Mouse (Mus musculus) frontal cortex, adult 2 months (tissue): ENCODE data around the gene Olfr1410. TPM values are rescaled to one million over a fixed set of nuclear protein-coding genes. Genes with fewer than 3 reads are reported as not detected.

Experiments
- DNase-seq, 2 experiments: peaks; one replicate each; pipeline ENCODE4 v3.0.0; 2022; ENCODE audit warnings: low spot score in 1 of 2; ENCODE audit errors: extremely low spot score in 1 of 2
- polyA plus RNA-seq: library from polyadenylated mRNA; depleted of rRNA; stranded (reverse); fragments of >200 nt; gene quantifications from 2 replicates; pipeline ENCODE4 v1.2.3, GENCODE M21; 2012; rRNA removed

Olfr1410 gene
- polyA plus RNA-seq, result not detected in 2 replicates

GRCm38 (mm10) chr1:92605482-92605881 lies at the start of gene Olfr1410:
Gene Olfr1410 (plus strand): TSS chr1:92605782.
- DNase-seq, result no peak

- no peak for DNase-seq
Observed at GRCm38 (mm10) chr1:92571022-92571421, 34.6 kb upstream of the Olfr1410 start, which contains the start of gene Olfr1413. Gene Olfr1413 (plus strand): TSS chr1:92571322.

DNA sequence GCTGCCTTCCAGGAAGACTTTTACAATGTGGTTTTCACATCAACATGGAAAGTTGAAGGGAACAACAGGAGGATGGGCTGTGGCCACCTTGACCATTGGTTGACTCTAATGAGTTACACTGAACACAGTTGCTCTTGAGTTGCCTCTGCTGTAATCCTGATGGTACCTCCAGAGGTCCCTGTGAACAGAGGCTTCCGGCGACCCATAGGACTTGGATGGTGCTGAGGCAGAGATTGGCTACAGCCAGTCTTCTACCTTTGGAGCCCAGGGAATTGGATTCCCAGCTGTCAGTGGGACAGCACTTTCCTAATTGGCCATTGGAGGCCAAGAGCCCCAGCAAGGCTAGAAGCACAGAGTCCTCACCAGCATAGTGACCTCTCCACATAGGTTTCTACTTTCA lies 20.1 kb upstream of the Olfr1410 start, which contains the start of gene Olfr1412:
TSS of gene Olfr1412 (plus strand) at position 301 of the 400 bp plus-strand sequence.
- no peak for DNase-seq

DNA sequence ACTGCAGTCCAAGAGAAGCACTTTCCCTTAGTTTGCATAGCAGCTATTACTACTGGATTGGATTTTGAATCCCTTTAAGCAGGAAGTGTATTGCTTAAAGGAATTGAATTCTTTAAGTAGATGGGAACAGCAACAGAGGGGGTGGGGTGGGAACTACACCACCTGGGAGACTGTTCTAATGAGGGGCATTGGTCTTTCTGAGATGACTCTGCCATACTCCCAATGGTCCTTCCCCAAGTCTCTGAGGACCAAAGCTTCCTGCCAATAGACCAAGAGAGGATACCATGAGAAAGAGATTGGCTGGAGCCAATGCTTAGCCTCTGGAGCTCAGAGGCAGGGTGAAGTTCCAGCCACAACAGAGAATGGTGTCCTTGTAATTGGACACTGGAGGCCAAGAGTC lies 11.5 kb upstream of the Olfr1410 start, which contains the start of gene Olfr1411:
TSS of gene Olfr1411 (plus strand) at position 301 of the 400 bp plus-strand sequence.
- no peak for DNase-seq

DNA sequence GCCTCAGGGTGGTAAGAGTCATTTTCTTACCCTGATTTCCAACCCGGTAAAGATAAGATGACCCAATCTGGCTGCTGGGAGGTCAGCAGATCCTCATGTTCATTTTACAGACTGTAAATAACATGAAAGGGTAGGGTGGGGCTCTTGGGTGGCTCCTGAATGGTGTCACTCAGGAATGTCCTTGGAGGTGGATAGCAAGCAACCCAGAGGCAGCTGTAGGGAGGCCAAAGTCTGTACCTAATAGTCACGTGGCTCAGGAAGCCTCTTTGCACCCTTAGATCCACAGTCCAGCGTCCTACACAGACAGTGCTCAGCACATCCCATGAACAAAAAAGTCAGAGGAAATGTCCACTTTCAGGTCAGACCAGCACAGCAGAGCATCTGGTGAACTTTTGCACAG lies 9.6 kb upstream of the Olfr1410 start:
- DNase-seq, result no peak

GRCm38 (mm10) chr1:92607711-92608110 lies 2.1 kb downstream of the Olfr1410 start:
- DNase-seq, result no peak

DNA sequence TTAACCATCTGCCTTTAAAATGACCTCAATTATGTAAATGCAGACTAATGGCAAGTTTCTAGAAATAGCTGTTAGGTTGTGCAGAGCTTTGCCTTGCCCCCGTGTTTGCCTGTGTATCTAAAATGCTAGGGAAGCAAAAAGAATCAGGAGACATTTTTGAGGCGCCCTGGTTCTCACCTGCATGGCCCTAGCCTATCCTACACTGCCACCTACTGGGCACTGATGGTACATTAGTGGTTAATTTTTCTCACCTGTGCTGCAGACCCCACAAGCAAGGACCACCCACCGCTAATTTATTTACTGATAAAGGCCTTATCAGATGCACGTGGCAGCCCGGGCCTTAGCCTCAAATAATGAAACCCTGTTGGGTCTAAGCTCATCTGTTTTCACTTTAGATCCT lies 5.4 kb downstream of the Olfr1410 start:
- DNase-seq, result peak; percentile 14 to 83

DNA sequence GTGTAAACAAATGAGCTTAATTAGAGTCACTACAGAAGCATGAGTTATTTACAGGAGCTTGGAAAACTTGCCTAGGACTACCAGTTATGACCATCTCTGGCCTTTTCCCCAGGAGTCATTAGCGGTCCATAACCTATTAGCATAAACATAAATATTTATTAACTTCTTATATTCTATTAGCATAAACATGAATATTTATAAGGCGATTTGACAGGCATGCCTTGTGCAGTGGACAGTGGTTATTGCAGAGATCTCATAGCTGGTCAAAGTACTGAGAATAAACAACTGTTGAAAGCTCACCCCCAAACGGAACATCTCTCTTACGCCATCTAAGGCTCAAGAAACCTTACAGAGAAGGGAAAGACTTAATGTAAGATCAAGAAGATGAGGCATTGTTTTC lies 7.6 kb downstream of the Olfr1410 start:
- no peak for DNase-seq

- DNase-seq, result peak in 1 of 2 experiments; percentile 70
Observed at GRCm38 (mm10) chr1:92614516-92614915, 8.9 kb downstream of the Olfr1410 start.

DNA sequence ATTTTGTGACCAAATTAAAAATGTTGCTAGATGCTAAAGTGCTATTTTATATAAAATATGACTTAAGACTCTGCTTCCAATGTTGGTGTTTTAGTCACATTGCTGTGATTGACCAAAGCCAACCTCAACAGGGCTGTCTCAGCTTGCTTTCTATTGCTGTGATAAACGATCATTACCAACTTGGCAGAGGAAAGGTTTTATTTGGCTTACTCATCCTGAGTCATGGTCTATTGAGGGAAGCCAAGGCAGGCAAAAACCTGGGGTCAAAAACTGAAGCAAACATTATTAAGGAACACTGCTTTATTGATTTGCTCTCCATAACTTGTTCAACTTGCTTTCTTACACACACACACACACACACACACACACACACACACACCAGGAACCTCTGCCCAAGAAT lies 10.5 kb downstream of the Olfr1410 start:
- DNase-seq, result no peak

DNA sequence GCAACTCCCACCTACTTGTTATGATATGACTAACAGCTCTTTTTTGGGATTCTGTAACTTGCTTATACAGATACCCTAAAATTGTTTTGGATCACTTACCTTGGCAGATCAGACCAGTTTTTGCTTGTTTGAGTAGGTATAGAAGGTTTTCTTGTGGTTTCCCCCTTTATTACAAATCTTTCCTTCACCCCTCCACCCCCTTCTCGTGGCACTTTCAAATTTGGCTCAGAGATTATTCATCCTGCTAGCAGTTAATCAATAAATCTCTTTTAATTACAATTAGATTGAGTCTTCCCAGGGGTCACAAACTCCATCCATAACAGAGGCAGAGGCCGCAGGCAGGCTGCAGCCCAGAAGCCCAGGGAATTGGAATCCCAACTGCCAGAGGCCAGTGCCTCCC lies 11.9 kb downstream of the Olfr1410 start, which contains the start of gene Olfr12:
TSS of gene Olfr12 (plus strand) at position 301 of the 400 bp plus-strand sequence.
- DNase-seq, result no peak

DNA sequence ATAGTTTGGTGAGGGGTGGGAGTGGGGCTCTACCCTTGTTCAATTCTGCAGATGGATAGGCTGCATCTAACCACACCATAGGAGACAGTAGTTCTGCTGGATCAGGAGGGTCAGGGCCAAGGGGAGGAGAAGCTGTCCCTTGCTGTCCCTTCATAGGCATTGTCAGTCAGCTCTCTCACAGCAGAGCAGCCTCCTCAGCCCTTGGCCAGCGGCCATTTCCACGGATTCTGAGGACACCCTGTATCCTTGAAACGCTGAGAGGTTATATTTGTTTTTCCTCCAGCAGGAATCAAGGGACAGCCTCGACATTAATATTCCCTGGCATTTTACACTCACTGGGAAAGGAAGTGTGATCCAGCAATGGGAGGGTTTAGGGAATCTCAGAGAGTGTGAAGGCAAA lies 12.8 kb downstream of the Olfr1410 start:
- no peak for DNase-seq

GRCm38 (mm10) chr1:92628227-92628626 lies 22.6 kb downstream of the Olfr1410 start:
- no peak for DNase-seq

- no peak for DNase-seq
Observed at GRCm38 (mm10) chr1:92632196-92632595, 26.6 kb downstream of the Olfr1410 start.

DNA sequence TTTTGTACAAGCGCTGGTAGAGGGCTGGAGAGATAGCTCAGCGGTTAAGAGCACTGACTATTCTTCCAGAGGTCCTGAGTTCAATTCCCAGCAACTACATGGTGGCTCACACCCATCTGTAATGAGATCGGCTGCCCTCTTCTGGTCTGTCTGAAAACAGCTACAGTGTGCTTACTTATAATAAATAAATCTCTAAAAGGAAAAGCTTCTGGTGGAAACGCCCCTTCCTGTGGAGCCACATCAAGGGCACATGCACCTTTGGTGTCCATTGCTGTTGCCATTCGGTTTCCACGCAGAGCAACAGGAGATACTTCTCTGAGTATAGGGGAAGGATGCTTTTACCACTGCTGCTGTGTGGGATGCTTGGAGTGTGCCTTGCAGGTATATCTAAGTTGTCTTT lies 27.4 kb downstream of the Olfr1410 start:
- DNase-seq, result no peak

- DNase-seq, result no peak
Observed at GRCm38 (mm10) chr1:92633726-92634125, 28.1 kb downstream of the Olfr1410 start.

DNA sequence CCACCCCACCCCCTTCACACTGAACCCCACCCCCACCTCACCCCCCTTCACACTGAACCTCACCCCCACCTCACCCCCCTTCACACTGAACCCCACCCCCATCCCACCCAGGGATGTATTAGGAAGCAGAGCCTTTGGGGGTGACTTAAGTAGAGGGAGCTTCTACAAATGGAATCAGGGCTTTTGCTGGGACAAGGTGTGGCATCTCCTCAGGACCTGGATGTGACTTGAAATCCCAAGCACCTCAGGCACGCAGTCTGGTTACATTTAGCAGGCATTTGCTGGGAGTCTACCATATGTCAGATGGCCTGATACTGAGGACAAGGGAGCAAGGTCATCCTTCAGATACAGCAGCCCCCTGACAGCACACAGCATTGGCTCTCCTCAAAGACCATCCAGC lies 29.0 kb downstream of the Olfr1410 start:
- no peak for DNase-seq

DNA sequence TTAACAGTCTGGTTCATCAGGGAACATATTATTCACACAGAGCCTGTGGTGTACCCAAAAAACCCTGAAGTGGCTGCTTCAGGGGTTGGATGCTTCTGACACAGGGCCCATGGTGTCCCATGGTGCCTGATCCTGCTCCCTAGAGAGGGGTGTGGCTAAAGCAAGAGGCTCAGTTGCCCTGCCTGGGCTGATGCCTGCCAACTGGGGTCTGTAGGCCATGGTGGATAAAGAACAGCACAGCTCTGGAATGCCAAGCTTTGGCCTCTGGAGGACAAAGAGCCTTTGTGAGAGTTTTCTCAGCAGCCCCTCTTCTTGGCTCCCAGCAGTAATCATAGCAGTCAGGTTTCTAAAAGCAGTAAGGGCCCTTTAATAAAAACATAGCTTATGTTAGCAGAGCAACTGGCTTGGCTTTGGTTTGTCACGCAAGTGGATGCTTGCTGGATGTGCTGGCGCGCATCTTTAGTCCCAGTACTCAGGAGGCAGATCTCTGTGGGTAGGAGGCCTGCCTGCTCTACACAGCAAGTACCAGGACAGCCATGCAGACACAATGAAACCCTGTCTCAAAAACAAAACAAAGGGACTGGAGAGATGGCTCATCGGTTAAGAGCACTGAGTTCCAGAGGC lies 29.5 kb downstream of the Olfr1410 start:
- DNase-seq, result no peak

GRCm38 (mm10) chr1:92636015-92636414 lies 30.4 kb downstream of the Olfr1410 start:
- no peak for DNase-seq

GRCm38 (mm10) chr1:92636676-92637075 lies 31.1 kb downstream of the Olfr1410 start:
- no peak for DNase-seq

DNA sequence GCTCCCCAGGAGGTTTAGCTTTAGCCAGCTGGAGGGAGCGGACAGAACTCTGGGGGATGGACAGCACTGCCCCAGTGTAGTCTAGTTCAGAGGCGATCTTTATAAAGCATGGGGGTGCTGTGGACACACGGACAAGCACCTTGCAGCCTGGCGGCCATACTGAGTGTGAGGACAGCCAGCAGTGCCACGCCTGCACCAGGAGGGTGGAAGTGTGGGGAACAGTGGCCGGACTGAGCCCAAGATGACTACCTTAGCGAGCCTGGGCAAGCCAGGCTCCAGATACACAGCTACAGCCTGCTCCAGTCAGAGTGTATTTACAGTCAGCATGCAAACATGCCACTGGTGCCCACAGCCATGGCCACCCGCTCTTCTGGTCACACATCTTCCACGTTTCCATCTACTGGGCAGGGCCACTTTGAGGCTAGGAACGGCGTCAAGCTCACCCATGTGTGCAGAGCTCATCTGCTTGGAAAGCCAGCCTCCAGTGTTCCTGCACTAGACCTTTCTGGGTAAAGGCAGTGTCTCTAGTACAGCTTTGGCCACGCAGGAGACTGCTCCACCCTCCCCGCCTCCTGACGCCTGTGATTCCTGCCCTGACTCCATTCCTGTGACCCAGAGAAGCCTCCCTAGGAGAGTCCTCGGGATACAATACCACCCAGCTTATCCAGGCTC lies 32.1 kb downstream of the Olfr1410 start:
- no peak for DNase-seq

DNA sequence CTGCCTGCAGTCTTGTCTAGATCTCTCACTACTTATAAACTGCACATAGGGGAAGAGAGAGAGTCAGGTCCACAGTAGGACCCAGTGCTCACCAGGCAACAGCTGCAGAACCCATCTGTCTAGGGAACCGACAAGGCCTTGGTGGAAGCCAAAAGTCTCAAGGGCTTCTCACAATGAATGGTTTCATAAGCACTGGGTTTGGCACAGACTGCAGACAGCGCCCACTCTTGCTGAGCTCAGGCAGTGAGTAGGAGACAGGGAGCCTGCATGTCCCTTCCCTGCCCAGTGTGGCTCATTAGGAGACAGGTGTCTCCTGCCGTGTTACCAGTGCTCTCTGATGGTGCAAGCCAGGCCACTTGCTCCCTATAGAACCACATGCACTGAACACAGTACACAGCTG lies 32.6 kb downstream of the Olfr1410 start:
- DNase-seq, result peak; percentile 70 to 81
